Mouse (Mus musculus) C2C12 (cell line): Measurements from ENCODE around the gene Cryaa.

Experiments used
- CTCF ChIP-seq: IDR thresholded peaks from one replicate; pipeline ENCODE4 v1.5.1; 2011; ENCODE audit not compliant: control insufficient read depth, insufficient read depth, insufficient read length
- MAX ChIP-seq: IDR thresholded peaks from one replicate; pipeline ENCODE4 v1.6.1; 2011; ENCODE audit warnings: mild to moderate bottlenecking, control low read depth
- MYOD1 ChIP-seq: IDR thresholded peaks from one replicate; pipeline ENCODE4 v1.6.1; 2011; ENCODE audit warnings: low read depth; ENCODE audit not compliant: control insufficient read depth, insufficient read length
- USF1 ChIP-seq: IDR thresholded peaks from one replicate; pipeline ENCODE4 v1.6.1; 2011; ENCODE audit warnings: low read depth, mild to moderate bottlenecking, control low read depth, moderate library complexity

DNA sequence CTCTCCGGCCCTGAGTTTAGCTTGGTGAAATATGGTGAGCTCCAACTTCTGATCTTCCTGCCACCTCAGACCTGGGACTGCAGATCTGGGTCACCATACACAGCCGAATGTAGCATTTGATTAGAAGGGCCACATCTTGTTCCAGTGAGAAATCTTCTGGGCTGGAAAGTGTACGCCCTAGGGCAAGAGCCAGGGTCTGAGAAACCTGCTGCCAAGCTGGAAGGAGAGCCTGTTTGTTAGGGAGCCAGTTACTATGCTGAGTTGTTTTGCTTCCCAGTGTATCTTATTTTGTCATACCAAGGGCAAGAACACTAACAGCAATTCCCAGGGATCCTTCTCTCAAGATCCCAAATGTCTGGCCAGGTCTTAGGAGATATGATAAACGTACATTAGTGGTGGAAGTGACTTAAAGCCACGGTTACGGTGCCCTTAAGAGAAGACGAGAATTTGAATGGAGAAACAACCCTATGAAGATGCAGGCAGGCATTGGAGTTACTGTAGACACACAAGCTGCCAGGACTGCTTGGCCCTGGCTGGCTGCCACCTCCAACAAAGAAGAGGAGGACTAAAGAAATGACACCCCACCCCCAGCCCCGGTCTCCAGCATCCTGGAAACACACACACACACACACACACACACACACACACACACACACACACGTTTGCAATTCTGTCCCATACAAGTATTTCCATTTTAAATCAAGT is 39.6 kb upstream of the Cryaa start:
- no peak for TF ChIP-seq CTCF
- no peak for TF ChIP-seq MAX
- no peak for TF ChIP-seq MYOD1
- TF ChIP-seq USF1, result no peak
